ENCODE assay signal across 7 mouse cellular contexts in genomic region chr6:124739231-124739796, GRCm38 (mm10). TPM values are rescaled to one million over a fixed set of nuclear protein-coding genes. Genes with fewer than 3 reads are reported as not detected.
DNase-seq lines count a peak whose midpoint lies in the region; ATAC-seq and TF ChIP-seq lines count a peak whose summit lies in the region.

No protein-coding gene starts in this region.

- no peak overlapping the region for H3ac ChIP-seq in myocyte (ENCODE audit: control insufficient read depth, insufficient read length)

- H3K4me1 ChIP-seq in embryonic facial prominence, embryonic 13.5 days = peaks cover 28% of the 10 kb centered on the region
- H3K4me1 ChIP-seq in intestine, embryonic 16.5 days (ENCODE audit: control insufficient read depth, insufficient read depth, low read length) = peaks cover 20% of the 10 kb centered on the region

- no peak for TF ChIP-seq CTCF in left cerebral cortex, adult 2 months (IDR thresholded peaks at IDR 0.05)

- H3K36me3 ChIP-seq in embryonic facial prominence, embryonic 13.5 days = peaks cover 27% of the 10 kb centered on the region
- peaks cover 8% of the 10 kb centered on the region; the same call in 1 of the 2 replicates for H3K36me3 ChIP-seq in intestine, embryonic 16.5 days (ENCODE audit: control insufficient read depth, insufficient read depth, low read length)
- H3K36me3 ChIP-seq in myocyte (ENCODE audit: control insufficient read depth, insufficient read depth) = no peaks in the 10 kb centered on the region

- H3K9me3 ChIP-seq in embryonic facial prominence, embryonic 13.5 days = no peaks in the 10 kb centered on the region
- H3K9me3 ChIP-seq in intestine, embryonic 16.5 days (ENCODE audit: control insufficient read depth, low read length) = no peaks in the 10 kb centered on the region

- no peak for ATAC-seq in embryonic facial prominence, embryonic 13.5 days (ENCODE audit: insufficient number of reproducible peaks, insufficient read depth, low FRiP score, low TSS enrichment, low read depth)
- no peak for ATAC-seq in intestine, embryonic 16.5 days

- no peaks in the 10 kb centered on the region for H3K79me2 ChIP-seq in myocyte (ENCODE audit: control insufficient read depth, insufficient read depth)

- peak overlapping the region; percentile 99; the same call in 1 of the 2 replicates for H3K27ac ChIP-seq in left cerebral cortex, adult 2 months
- H3K27ac ChIP-seq in embryonic facial prominence, embryonic 13.5 days = peak overlapping the region; percentile 55; the same call in 1 of the 2 replicates
- H3K27ac ChIP-seq in intestine, embryonic 16.5 days (ENCODE audit: low read length) = peak overlapping the region; percentile 99

- TF ChIP-seq POLR2A in myocyte (IDR thresholded peaks at IDR 0.05; ENCODE audit: insufficient read length, low read depth) = no peak

- no peaks in the 10 kb centered on the region for H3K27me3 ChIP-seq in embryonic facial prominence, embryonic 13.5 days
- no peaks in the 10 kb centered on the region for H3K27me3 ChIP-seq in intestine, embryonic 16.5 days (replicated peaks; ENCODE audit: control insufficient read depth, insufficient read depth, low read length)
- H3K27me3 ChIP-seq in myocyte (ENCODE audit: control insufficient read depth, insufficient read depth, insufficient read length) = no peaks in the 10 kb centered on the region

- intact Hi-C loops in left cerebral cortex, adult 2 months (cut with DNase I) = no loop called here
- intact Hi-C loops in left cerebral cortex, postnatal 25 days (cut with DNase I) = no loop called here

- H3K4me2 ChIP-seq in embryonic facial prominence, embryonic 13.5 days = peak overlapping the region; percentile 78; the same call in 1 of the 2 replicates
- H3K4me2 ChIP-seq in intestine, embryonic 16.5 days (ENCODE audit: low read depth, low read length) = peak overlapping the region; percentile 45
- peak overlapping the region; percentile 89 for H3K4me2 ChIP-seq in myocyte (ENCODE audit: low read depth)

- 83% methylated on average over 10 of the region's 10 CpGs for WGBS in embryonic facial prominence, embryonic 13.5 days
- 79% methylated on average over 10 of the region's 10 CpGs for WGBS in intestine, embryonic 16.5 days

- no peak for DNase-seq in left cerebral cortex, adult 2 months (ENCODE audit: extremely low spot score in 1 of 2, low spot score in 2 of 2)
- no peak for DNase-seq in left cerebral cortex, postnatal 25 days (ENCODE audit: low spot score in 2 of 2)
- no peak for DNase-seq in adrenal gland, adult (ENCODE audit: inconsistent age in 2 of 2, low spot score in 1 of 2)
- DNase-seq in frontal cortex, postnatal 36 days (ENCODE audit: low spot score in 2 of 2) = no peak

- peak overlapping the region; percentile 51; the same call in 1 of the 2 replicates for H3K9ac ChIP-seq in embryonic facial prominence, embryonic 13.5 days
- peak overlapping the region; percentile 55 for H3K9ac ChIP-seq in intestine, embryonic 16.5 days (ENCODE audit: low read depth, low read length)

- H3K4me3 ChIP-seq in left cerebral cortex, adult 2 months = no peak overlapping the region
- no peak overlapping the region for H3K4me3 ChIP-seq in embryonic facial prominence, embryonic 13.5 days
- H3K4me3 ChIP-seq in intestine, embryonic 16.5 days (ENCODE audit: low read length) = no peak overlapping the region
- H3K4me3 ChIP-seq in myocyte = peak overlapping the region; percentile 67

TF ChIP-seq in myocyte, 11 proteins besides CTCF, POLR2A, EP300 and RAD21:
- no peak for TF ChIP-seq CEBPB (IDR thresholded peaks at IDR 0.05; ENCODE audit: insufficient read depth, poor library complexity, severe bottlenecking)
- no peak for TF ChIP-seq REST (IDR thresholded peaks at IDR 0.05; ENCODE audit: insufficient read depth, insufficient read length)
- TF ChIP-seq MYOG (IDR thresholded peaks at IDR 0.05; ENCODE audit: control insufficient read depth in 1 of 3, insufficient read depth in 1 of 3, insufficient read length in 2 of 3, low read depth in 2 of 3) = no peak
- TF ChIP-seq MYOD1 (IDR thresholded peaks at IDR 0.05; ENCODE audit: control insufficient read depth in 1 of 3, insufficient read length in 2 of 3, low read depth in 2 of 3) = no peak
- TF ChIP-seq MAX (IDR thresholded peaks at IDR 0.05; ENCODE audit: low read depth) = no peak
- TF ChIP-seq TCF3 (IDR thresholded peaks at IDR 0.05; ENCODE audit: insufficient read length, low read depth) = no peak
- no peak for TF ChIP-seq USF1 (IDR thresholded peaks at IDR 0.05; ENCODE audit: low read depth)
- TF ChIP-seq SRF (IDR thresholded peaks at IDR 0.05; ENCODE audit: control insufficient read depth, insufficient read length, low read depth) = no peak
- no peak for TF ChIP-seq POLR2AphosphoS2 (IDR thresholded peaks at IDR 0.05; ENCODE audit: insufficient read length, low read depth)
- no peak for TF ChIP-seq E2F4 (IDR thresholded peaks at IDR 0.05; ENCODE audit: insufficient read depth)
- TF ChIP-seq TCF12 (IDR thresholded peaks at IDR 0.05; ENCODE audit: insufficient read depth, poor library complexity, severe bottlenecking) = no peak

RNA-seq across cellular contexts. Expression of gene Ptpn6, which starts 0.8 kb away (rescaled TPM):
- total RNA-seq in left cerebral cortex, adult 2 months (2021) = 1 to 10 TPM; 3.3 to 4.0 TPM
- 1 to 10 TPM; 3.1 to 4.5 TPM for total RNA-seq in left cerebral cortex, postnatal 25 days (2021)
- polyA plus RNA-seq in embryonic facial prominence, embryonic 13.5 days (2015; fragmentation: Nextera tagmentation; extraction: Ambion mirVana) = 9.2 and 13.9 TPM in 2 replicates
- polyA plus RNA-seq in intestine, embryonic 16.5 days (2015; fragmentation: Nextera tagmentation; extraction: Ambion mirVana) = 20.4 and 22.5 TPM in 2 replicates
- 3.1 TPM for polyA plus RNA-seq in myocyte (2012; fragmentation: generic; extraction: Trizol)

RNA-seq across cellular contexts. Expression of gene Grcc10, which starts 1.9 kb away (rescaled TPM):
- total RNA-seq in left cerebral cortex, adult 2 months (2021) = 100 to 1,000 TPM; 298 to 309 TPM
- 100 to 1,000 TPM; 315 to 349 TPM for total RNA-seq in left cerebral cortex, postnatal 25 days (2021)
- 487 and 605 TPM in 2 replicates for polyA plus RNA-seq in embryonic facial prominence, embryonic 13.5 days (2015; fragmentation: Nextera tagmentation; extraction: Ambion mirVana)
- polyA plus RNA-seq in intestine, embryonic 16.5 days (2015; fragmentation: Nextera tagmentation; extraction: Ambion mirVana) = 309 and 334 TPM in 2 replicates
- polyA plus RNA-seq in myocyte (2012; fragmentation: generic; extraction: Trizol) = 287 TPM

RNA-seq across cellular contexts. Expression of gene Gm45234, which starts 16.5 kb away (rescaled TPM):
- total RNA-seq in left cerebral cortex, adult 2 months (2021) = not detected
- not detected for total RNA-seq in left cerebral cortex, postnatal 25 days (2021)
- 0.33 TPM in 1 of 2 replicates, not detected in the other for polyA plus RNA-seq in embryonic facial prominence, embryonic 13.5 days (2015; fragmentation: Nextera tagmentation; extraction: Ambion mirVana)
- polyA plus RNA-seq in intestine, embryonic 16.5 days (2015; fragmentation: Nextera tagmentation; extraction: Ambion mirVana) = not detected in 2 replicates
- polyA plus RNA-seq in myocyte (2012; fragmentation: generic; extraction: Trizol) = not detected

RNA-seq across cellular contexts. Expression of gene Atn1, which starts 17.0 kb away (rescaled TPM):
- total RNA-seq in left cerebral cortex, adult 2 months (2021) = 100 to 1,000 TPM; 170 to 181 TPM
- total RNA-seq in left cerebral cortex, postnatal 25 days (2021) = 100 to 1,000 TPM; 154 to 162 TPM
- 22.1 and 22.2 TPM in 2 replicates for polyA plus RNA-seq in embryonic facial prominence, embryonic 13.5 days (2015; fragmentation: Nextera tagmentation; extraction: Ambion mirVana)
- polyA plus RNA-seq in intestine, embryonic 16.5 days (2015; fragmentation: Nextera tagmentation; extraction: Ambion mirVana) = 8.3 and 8.8 TPM in 2 replicates
- polyA plus RNA-seq in myocyte (2012; fragmentation: generic; extraction: Trizol) = 39.4 TPM

RNA-seq across cellular contexts. Expression of gene Phb2, which starts 27.2 kb away (rescaled TPM):
- 100 to 1,000 TPM; 115 to 120 TPM for total RNA-seq in left cerebral cortex, adult 2 months (2021)
- 100 to 1,000 TPM; 112 to 120 TPM for total RNA-seq in left cerebral cortex, postnatal 25 days (2021)
- 337 and 351 TPM in 2 replicates for polyA plus RNA-seq in embryonic facial prominence, embryonic 13.5 days (2015; fragmentation: Nextera tagmentation; extraction: Ambion mirVana)
- polyA plus RNA-seq in intestine, embryonic 16.5 days (2015; fragmentation: Nextera tagmentation; extraction: Ambion mirVana) = 471 and 489 TPM in 2 replicates
- 339 TPM for polyA plus RNA-seq in myocyte (2012; fragmentation: generic; extraction: Trizol)
